ENCODE assay signal across 8 mouse cellular contexts in genomic region chr1:180813409-180813884, GRCm38 (mm10). TPM values are rescaled to one million over a fixed set of nuclear protein-coding genes. Genes with fewer than 3 reads are reported as not detected.
A peak's percentile ranks its signal among the peaks of the same experiment; 100 is the strongest.
DNase-seq lines count a peak whose midpoint lies in the region; ATAC-seq and TF ChIP-seq lines count a peak whose summit lies in the region.

No protein-coding gene starts in this region.

- TF ChIP-seq CTCF in ES-Bruce4 (IDR thresholded peaks at IDR 0.05; ENCODE audit: low read depth, low read length), result no peak
- no peak; the same call in 1 of the 2 replicates for TF ChIP-seq CTCF in stomach, postnatal 0 days (IDR thresholded peaks at IDR 0.05; ENCODE audit: low read depth)

- no peaks in the 10 kb centered on the region for H3K9me3 ChIP-seq in ES-Bruce4 (replicated peaks; ENCODE audit: control insufficient read depth, insufficient read depth, low read length, poor library complexity, severe bottlenecking)
- no peaks in the 10 kb centered on the region for H3K9me3 ChIP-seq in forebrain, embryonic 13.5 days (replicated peaks)
- no peaks in the 10 kb centered on the region for H3K9me3 ChIP-seq in liver, embryonic 16.5 days (replicated peaks; ENCODE audit: control insufficient read depth, low read length)
- no peaks in the 10 kb centered on the region for H3K9me3 ChIP-seq in neural tube, embryonic 12.5 days
- no peaks in the 10 kb centered on the region for H3K9me3 ChIP-seq in stomach, postnatal 0 days (ENCODE audit: control insufficient read depth, low read length)

- peak; percentile 80 for ATAC-seq in cerebellum, adult (ENCODE audit: insufficient number of reproducible peaks, low FRiP score, low TSS enrichment)
- ATAC-seq in forebrain, embryonic 13.5 days, result peak; percentile 96
- peak; percentile 86 for ATAC-seq in liver, embryonic 16.5 days (ENCODE audit: low read depth)
- peak; percentile 97 for ATAC-seq in neural tube, embryonic 12.5 days (ENCODE audit: low FRiP score, low read depth)
- peak; percentile 94 for ATAC-seq in stomach, postnatal 0 days (ENCODE audit: low FRiP score, low TSS enrichment)

- peak overlapping the region; percentile 69 for H3K27ac ChIP-seq in ES-Bruce4 (ENCODE audit: insufficient read depth, low read length)
- peak overlapping the region; percentile 100 for H3K27ac ChIP-seq in forebrain, embryonic 13.5 days
- H3K27ac ChIP-seq in liver, embryonic 16.5 days (ENCODE audit: low read length), result peak overlapping the region; percentile 99
- H3K27ac ChIP-seq in neural tube, embryonic 12.5 days, result peak overlapping the region; percentile 99
- peak overlapping the region; percentile 100 for H3K27ac ChIP-seq in stomach, postnatal 0 days (replicated peaks)

- peak overlapping the region; percentile 88 for H3K4me3 ChIP-seq in ES-Bruce4 (ENCODE audit: low read depth, low read length)
- peak overlapping the region; percentile 99 for H3K4me3 ChIP-seq in forebrain, embryonic 13.5 days
- peak overlapping the region; percentile 98 for H3K4me3 ChIP-seq in liver, embryonic 16.5 days (ENCODE audit: low read depth, low read length)
- H3K4me3 ChIP-seq in neural tube, embryonic 12.5 days, result peak overlapping the region; percentile 91
- peak overlapping the region; percentile 78 for H3K4me3 ChIP-seq in stomach, postnatal 0 days (ENCODE audit: low read depth, low read length)

- DNase-seq in heart, postnatal 10 days, result peak; percentile 96
- DNase-seq in large intestine, adult 2 months (ENCODE audit: low read depth, low spot score), result peak; percentile 62
- DNase-seq in stomach, postnatal 0 days (ENCODE audit: low spot score), result peak; percentile 98

- no peaks in the 10 kb centered on the region for H3K27me3 ChIP-seq in ES-Bruce4 (ENCODE audit: control insufficient read depth, insufficient read depth, low read length, poor library complexity, severe bottlenecking)
- H3K27me3 ChIP-seq in forebrain, embryonic 13.5 days, result no peaks in the 10 kb centered on the region
- no peaks in the 10 kb centered on the region for H3K27me3 ChIP-seq in liver, embryonic 16.5 days (ENCODE audit: control insufficient read depth, insufficient read depth, low read depth, low read length)
- no peaks in the 10 kb centered on the region for H3K27me3 ChIP-seq in neural tube, embryonic 12.5 days (replicated peaks)
- H3K27me3 ChIP-seq in stomach, postnatal 0 days (ENCODE audit: control insufficient read depth, insufficient read depth, low read length), result no peaks in the 10 kb centered on the region

- TF ChIP-seq EP300 in ES-Bruce4 (IDR thresholded peaks at IDR 0.05; ENCODE audit: insufficient read depth, low read depth, low read length), result no peak
- TF ChIP-seq EP300 in stomach, postnatal 0 days (optimal IDR thresholded peaks at IDR 0.05), result peak; percentile 18

- H3K36me3 ChIP-seq in ES-Bruce4 (ENCODE audit: control insufficient read depth, insufficient read depth, low read length, poor library complexity, severe bottlenecking), result peaks cover 20% of the 10 kb centered on the region
- peaks cover 21% of the 10 kb centered on the region for H3K36me3 ChIP-seq in forebrain, embryonic 13.5 days (ENCODE audit: poor library complexity, severe bottlenecking)
- peaks cover 25% of the 10 kb centered on the region for H3K36me3 ChIP-seq in liver, embryonic 16.5 days (ENCODE audit: control insufficient read depth, insufficient read depth)
- peaks cover 21% of the 10 kb centered on the region for H3K36me3 ChIP-seq in neural tube, embryonic 12.5 days
- peaks cover 5% of the 10 kb centered on the region for H3K36me3 ChIP-seq in stomach, postnatal 0 days (ENCODE audit: control insufficient read depth, insufficient read depth, low read length)

- peak overlapping the region; percentile 99 for H3K9ac ChIP-seq in ES-Bruce4 (ENCODE audit: low read depth, poor library complexity, severe bottlenecking)
- H3K9ac ChIP-seq in forebrain, embryonic 13.5 days, result peak overlapping the region; percentile 100
- H3K9ac ChIP-seq in liver, embryonic 16.5 days (ENCODE audit: low read depth, low read length), result peak overlapping the region; percentile 100
- H3K9ac ChIP-seq in neural tube, embryonic 12.5 days, result peak overlapping the region; percentile 99
- H3K9ac ChIP-seq in stomach, postnatal 0 days (ENCODE audit: low read length), result peak overlapping the region; percentile 99

- H3K4me1 ChIP-seq in ES-Bruce4 (ENCODE audit: control insufficient read depth, insufficient read depth, low read length), result peaks cover 5% of the 10 kb centered on the region
- peaks cover 44% of the 10 kb centered on the region for H3K4me1 ChIP-seq in forebrain, embryonic 13.5 days
- H3K4me1 ChIP-seq in liver, embryonic 16.5 days (ENCODE audit: control insufficient read depth, low read depth, low read length), result peaks cover 57% of the 10 kb centered on the region
- H3K4me1 ChIP-seq in neural tube, embryonic 12.5 days, result peaks cover 35% of the 10 kb centered on the region
- H3K4me1 ChIP-seq in stomach, postnatal 0 days (replicated peaks; ENCODE audit: control insufficient read depth, insufficient read depth), result no peaks in the 10 kb centered on the region

- intact Hi-C loops in heart, postnatal 10 days (cut with DNase I), result loop anchor here (1.0 to 2.0 kb wide), 2 partner anchors 35 to 45 kb away; no protein-coding TSS in a partner anchor

- 1% methylated on average over 30 of the region's 65 CpGs for WGBS in forebrain, embryonic 13.5 days
- 1% methylated on average over 56 of the region's 65 CpGs for WGBS in large intestine, adult 2 months
- WGBS in liver, embryonic 16.5 days (ENCODE audit: insufficient replicate concordance), result 0% methylated on average over 37 of the region's 65 CpGs
- WGBS in neural tube, embryonic 12.5 days, result 1% methylated on average over 59 of the region's 65 CpGs
- whole genome bisulfite sequencing in stomach, postnatal 0 days, result 0% methylated on average over 11 of the region's 65 CpGs

- TF ChIP-seq POLR2A in ES-Bruce4 (IDR thresholded peaks at IDR 0.05; ENCODE audit: insufficient read depth, low read length), result peak; percentile 75

- peak overlapping the region; percentile 72 for H3K4me2 ChIP-seq in forebrain, embryonic 13.5 days
- H3K4me2 ChIP-seq in liver, embryonic 16.5 days (ENCODE audit: low read depth, low read length), result peak overlapping the region; percentile 86
- H3K4me2 ChIP-seq in neural tube, embryonic 12.5 days (replicated peaks), result peak overlapping the region; percentile 77
- H3K4me2 ChIP-seq in stomach, postnatal 0 days (replicated peaks; ENCODE audit: low read depth), result peak overlapping the region; percentile 80

RNA-seq across cellular contexts. Expression of gene H3f3a, which starts 0.3 kb away (rescaled TPM):
- 679 and 698 TPM in 2 replicates for polyA plus RNA-seq in ES-Bruce4 (2011; ENCODE audit: insufficient read depth, insufficient read length, low read depth, missing spikeins)
- polyA plus RNA-seq in forebrain, embryonic 13.5 days (2015; fragmentation: Nextera tagmentation; extraction: Ambion mirVana), result 4,035 and 4,414 TPM in 2 replicates
- 100 to 1,000 TPM; 868 to 930 TPM for total RNA-seq in heart, postnatal 10 days (2021)
- polyA plus RNA-seq in large intestine, adult 2 months (2012; rRNA removed), result 392 and 459 TPM in 2 replicates
- 2,020 and 2,074 TPM in 2 replicates for polyA plus RNA-seq in liver, embryonic 16.5 days (2015; fragmentation: Nextera tagmentation; extraction: Ambion mirVana)
- 3,506 and 3,654 TPM in 2 replicates for polyA plus RNA-seq in neural tube, embryonic 12.5 days (2016; fragmentation: Nextera tagmentation; extraction: Ambion mirVana)
- polyA plus RNA-seq in stomach, postnatal 0 days (2015; fragmentation: Nextera tagmentation; extraction: Ambion mirVana), result 1,633 and 1,693 TPM in 2 replicates

RNA-seq across cellular contexts. Expression of gene Sde2, which starts 37.5 kb away (rescaled TPM):
- 35.0 and 36.6 TPM in 2 replicates for polyA plus RNA-seq in ES-Bruce4 (2011; ENCODE audit: insufficient read depth, insufficient read length, low read depth, missing spikeins)
- polyA plus RNA-seq in forebrain, embryonic 13.5 days (2015; fragmentation: Nextera tagmentation; extraction: Ambion mirVana), result 32.7 and 33.8 TPM in 2 replicates
- 10 to 100 TPM; 15.1 to 15.8 TPM for total RNA-seq in heart, postnatal 10 days (2021)
- polyA plus RNA-seq in large intestine, adult 2 months (2012; rRNA removed), result 6.5 and 7.3 TPM in 2 replicates
- 20.9 and 21.5 TPM in 2 replicates for polyA plus RNA-seq in liver, embryonic 16.5 days (2015; fragmentation: Nextera tagmentation; extraction: Ambion mirVana)
- polyA plus RNA-seq in neural tube, embryonic 12.5 days (2016; fragmentation: Nextera tagmentation; extraction: Ambion mirVana), result 37.6 and 40.5 TPM in 2 replicates
- 18.8 and 20.0 TPM in 2 replicates for polyA plus RNA-seq in stomach, postnatal 0 days (2015; fragmentation: Nextera tagmentation; extraction: Ambion mirVana)

Comparison
In these comparisons a context has a peak if more than half of its experiments do, and no peak if none do; other contexts are left out.
1. Peak in every context shown above with its lines: DNase-seq, ATAC-seq, H3K4me3 ChIP-seq and H3K27ac ChIP-seq.